Mouse (Mus musculus): ENCODE data around the gene Kcnn3.

DNA sequence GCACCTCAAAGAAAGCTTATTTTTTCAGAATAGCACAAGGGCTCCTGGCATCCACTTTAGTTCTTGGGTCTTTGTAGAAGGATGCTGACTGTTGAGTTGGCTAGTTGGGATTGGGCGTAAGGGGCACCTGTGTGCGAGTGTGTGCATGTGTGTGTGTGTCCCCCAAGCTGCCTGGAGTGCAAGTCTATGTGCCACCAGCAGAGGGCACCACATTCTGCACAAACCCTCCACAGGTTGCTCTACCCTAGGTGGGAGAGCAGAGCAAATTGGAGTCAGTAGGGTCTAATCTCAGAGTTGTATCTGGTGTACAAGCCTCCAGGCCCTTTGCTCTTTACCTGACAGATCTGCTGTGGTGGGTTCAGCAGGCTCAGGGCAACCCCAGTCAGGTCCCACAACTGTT lies 7.7 kb upstream of the Kcnn3 start:
- TF ChIP-seq CTCF (IDR thresholded peaks at IDR 0.05; ENCODE audit: borderline replicate concordance, extremely low read depth, insufficient read depth, insufficient read length) (peak; percentile 60), POLR2A (IDR thresholded peaks at IDR 0.05; ENCODE audit: borderline replicate concordance, extremely low read depth, insufficient read depth, insufficient read length, poor library complexity, severe bottlenecking) (no peak)
